Mouse (Mus musculus) heart, adult 2 months (tissue): Measurements from ENCODE around the gene Cftr. TPM values are rescaled to one million over a fixed set of nuclear protein-coding genes. Genes with fewer than 3 reads are reported as not detected.

ENCODE experiments used
- DNase-seq, 2 experiments: peaks; one replicate each; pipeline ENCODE4 v3.0.0; 2021
- H3K27ac ChIP-seq: fragments of 200-600 bp; 2 replicates; pipeline ENCODE4 v1.8.1; 2022
- H3K27me3 ChIP-seq: fragments of 200-500 bp; 2 replicates; pipeline ENCODE4 v1.6.1; 2012; ENCODE audit warnings: mild to moderate bottlenecking, low read length, inconsistent platforms, mixed read lengths; ENCODE audit not compliant: control insufficient read depth, insufficient read depth
- H3K36me3 ChIP-seq: fragments of 200-500 bp; 2 replicates; pipeline ENCODE4 v1.6.1; 2012; ENCODE audit warnings: low read length, inconsistent platforms; ENCODE audit not compliant: control insufficient read depth, insufficient read depth
- H3K4me1 ChIP-seq: fragments of 200-500 bp; 2 replicates; pipeline ENCODE4 v1.6.1; 2011; ENCODE audit warnings: low read length; ENCODE audit not compliant: control insufficient read depth, insufficient read depth
- H3K4me3 ChIP-seq: fragments of 200-600 bp; 2 replicates; pipeline ENCODE4 v1.8.1; 2022
- H3K79me2 ChIP-seq: fragments of 200-500 bp; replicated peaks from 2 replicates; pipeline ENCODE4 v1.6.1; 2012; ENCODE audit warnings: mild to moderate bottlenecking, inconsistent platforms, low read length, moderate library complexity, mixed read lengths; ENCODE audit not compliant: control insufficient read depth, insufficient read depth
- H3K9ac ChIP-seq: fragments of 200-500 bp; 2 replicates; pipeline ENCODE4 v1.6.1; 2012; ENCODE audit warnings: low read depth, mild to moderate bottlenecking, control low read depth, inconsistent platforms, low read length, mixed read lengths
- CTCF ChIP-seq: fragments of 200-600 bp; IDR thresholded peaks from 2 replicates; pipeline ENCODE4 v1.8.1; 2022; ENCODE audit warnings: antibody characterized with exemption, mild to moderate bottlenecking, moderate library complexity
- EP300 ChIP-seq: fragments of 200-500 bp; IDR thresholded peaks from 2 replicates; pipeline ENCODE4 v1.6.1; 2011; ENCODE audit warnings: low read depth, low read length, control low read depth; ENCODE audit not compliant: insufficient read depth
- POLR2A ChIP-seq: fragments of 200-500 bp; IDR thresholded peaks from 2 replicates; pipeline ENCODE4 v1.6.1; 2011; ENCODE audit warnings: mild to moderate bottlenecking, low read depth, low read length, control low read depth; ENCODE audit not compliant: insufficient read depth
- WGBS: fragments of 180-500 bp; shearing (Covaris S2); methylation state at CpG from one replicate; pipeline ENCODE4 v1.1.7; 2018; 5-methylcytosine and 5-hydroxymethylcytosine counted together
- intact Hi-C: fragments of 180-260 bp; cut with DNase I; formaldehyde crosslinking; loops from one replicate; pipeline ENCODE4 v1.15.1; 2025
- polyA plus RNA-seq: library from polyadenylated mRNA; depleted of rRNA; stranded (reverse); fragments of >200 nt; gene quantifications from 2 replicates; pipeline ENCODE4 v1.2.3, GENCODE M21; 2012
- total RNA-seq, 2 experiments: library from RNA; stranded (reverse); gene quantifications; 2 replicates each; pipeline ENCODE4 v1.2.3; 2021

The Cftr gene
- total and polyA plus RNA-seq, 3 experiments, result 0.04 to 0.37 (median 0.27) TPM

- no peak for TF ChIP-seq POLR2A
- TF ChIP-seq EP300, result no peak
- no peak for TF ChIP-seq CTCF
- DNase-seq, result no peak
Measured at GRCm38 (mm10) chr6:18302105-18302504, 131.6 kb downstream of the Cftr start.

GRCm38 (mm10) chr6:18303228-18303627 is 132.7 kb downstream of the Cftr start:
- WGBS, result 69% methylated on average over 3 of the region's 3 CpGs

More at GRCm38 (mm10) chr6:18302105-18302504, 131.6 kb downstream of the Cftr start:
- Histone ChIP-seq H3K9ac (no peak overlapping the region), H3K27ac (no peak overlapping the region), H3K36me3 (no peaks in the 10 kb centered on the region), H3K27me3 (no peaks in the 10 kb centered on the region), H3K79me2 (no peaks in the 10 kb centered on the region), H3K4me1 (no peaks in the 10 kb centered on the region), H3K4me3 (no peak overlapping the region)
- intact Hi-C loops, result no loop called here
- WGBS, result 39% methylated on average over 5 of the region's 5 CpGs

GRCm38 (mm10) chr6:18305130-18305529 is 134.6 kb downstream of the Cftr start:
- intact Hi-C loops, result no loop called here
- no peak for DNase-seq
- H3K27me3 ChIP-seq, result no peaks in the 10 kb centered on the region
- no peak overlapping the region for H3K4me3 ChIP-seq
- no peak overlapping the region for H3K27ac ChIP-seq
- H3K9ac ChIP-seq, result no peak overlapping the region
- H3K4me1 ChIP-seq, result no peaks in the 10 kb centered on the region
- 77% methylated on average over 4 of the region's 4 CpGs for WGBS
- no peaks in the 10 kb centered on the region for H3K36me3 ChIP-seq
- TF ChIP-seq EP300 (no peak), POLR2A (no peak), CTCF (no peak)
- no peaks in the 10 kb centered on the region for H3K79me2 ChIP-seq

More at GRCm38 (mm10) chr6:18303228-18303627, 132.7 kb downstream of the Cftr start:
- no peak overlapping the region for H3K4me3 ChIP-seq
- no peaks in the 10 kb centered on the region for H3K36me3 ChIP-seq
- H3K27ac ChIP-seq, result no peak overlapping the region
- H3K27me3 ChIP-seq, result no peaks in the 10 kb centered on the region
- no peak for TF ChIP-seq CTCF
- no peak for TF ChIP-seq EP300
- no peak for TF ChIP-seq POLR2A
- H3K4me1 ChIP-seq, result no peaks in the 10 kb centered on the region
- no peak for DNase-seq
- no peak overlapping the region for H3K9ac ChIP-seq
- H3K79me2 ChIP-seq, result no peaks in the 10 kb centered on the region
- intact Hi-C loops, result no loop called here

GRCm38 (mm10) chr6:18310983-18311382 is 140.5 kb downstream of the Cftr start:
- DNase-seq, result no peak
- WGBS, result 36% methylated on average over 2 of the region's 2 CpGs
- no peak overlapping the region for H3K27ac ChIP-seq

GRCm38 (mm10) chr6:18314365-18314943 is 144.0 kb downstream of the Cftr start:
- 85% methylated on average over 3 of the region's 3 CpGs for WGBS
- Histone ChIP-seq H3K4me1 (no peaks in the 10 kb centered on the region), H3K4me3 (no peak overlapping the region)

More at GRCm38 (mm10) chr6:18310983-18311382, 140.5 kb downstream of the Cftr start:
- Histone ChIP-seq H3K79me2 (no peaks in the 10 kb centered on the region), H3K36me3 (no peaks in the 10 kb centered on the region), H3K4me1 (no peaks in the 10 kb centered on the region), H3K27me3 (no peaks in the 10 kb centered on the region), H3K4me3 (no peak overlapping the region), H3K9ac (no peak overlapping the region)
- intact Hi-C loops, result no loop called here
- no peak for TF ChIP-seq CTCF

GRCm38 (mm10) chr6:18322950-18323349 is 152.5 kb downstream of the Cftr start:
- Histone ChIP-seq H3K4me3 (no peak overlapping the region), H3K79me2 (no peaks in the 10 kb centered on the region), H3K9ac (no peak overlapping the region), H3K27ac (no peak overlapping the region), H3K4me1 (no peaks in the 10 kb centered on the region), H3K27me3 (no peaks in the 10 kb centered on the region), H3K36me3 (no peaks in the 10 kb centered on the region)
- 84% methylated on average over 1 of the region's 1 CpGs for WGBS
- TF ChIP-seq CTCF (no peak), POLR2A (no peak), EP300 (no peak)
- intact Hi-C loops, result no loop called here
- no peak for DNase-seq

More at GRCm38 (mm10) chr6:18314365-18314943, 144.0 kb downstream of the Cftr start:
- H3K9ac ChIP-seq, result no peak overlapping the region
- no peaks in the 10 kb centered on the region for H3K27me3 ChIP-seq
- H3K79me2 ChIP-seq, result no peaks in the 10 kb centered on the region
- intact Hi-C loops, result no loop called here
- no peak for DNase-seq
- no peak overlapping the region for H3K27ac ChIP-seq
- no peaks in the 10 kb centered on the region for H3K36me3 ChIP-seq
- TF ChIP-seq POLR2A (no peak), CTCF (no peak), EP300 (no peak)
